In the genomic region with DNA sequence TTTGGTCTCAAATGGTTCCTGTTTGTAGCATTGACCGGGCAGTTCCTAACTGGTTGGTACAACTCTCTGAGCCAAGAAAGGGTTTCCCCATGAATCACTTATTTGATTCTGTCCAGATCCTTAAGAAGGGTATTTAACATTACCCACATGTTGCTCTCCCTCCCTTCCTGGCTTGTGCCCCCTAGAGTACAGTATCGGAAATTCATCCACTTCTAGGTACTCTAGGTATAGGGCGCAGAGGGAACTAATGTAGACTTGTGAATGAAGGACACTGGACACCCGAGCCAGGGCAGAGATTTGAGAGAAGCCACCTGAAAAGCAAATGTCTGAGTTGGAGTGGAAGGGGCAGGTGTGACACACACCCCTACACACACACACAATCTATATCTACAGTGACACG, we compare ENCODE assay signal across 11 mouse cellular contexts. TPM values are rescaled to one million over a fixed set of nuclear protein-coding genes. Genes with fewer than 3 reads are reported as not detected.
DNase-seq lines count a peak whose midpoint lies in the region; TF ChIP-seq lines count a peak whose summit lies in the region.
"Had no signal": no experiment of that assay in that cellular context is flagged by ENCODE, and none has a peak within 500 bp of the region (broad histone marks: within the 10 kb centered on the region; RNA-seq: fewer than 3 reads in every experiment).

No protein-coding gene starts in this region.

- 23% methylated on average over 5 of the region's 5 CpGs for WGBS in thymus, adult 2 months

- intact Hi-C loops in gastrocnemius, adult 2 months (cut with DNase I) = no loop called here

- H3K27me3 ChIP-seq in thymus, adult 2 months (ENCODE audit: control insufficient read depth, insufficient read depth, low read length) = peaks cover 10% of the 10 kb centered on the region; the same call in 1 of the 2 replicates

- peak overlapping the region; percentile 82; the same call in 1 of the 2 replicates for H3K27ac ChIP-seq in gastrocnemius, adult 2 months
- H3K27ac ChIP-seq in thymus, adult 2 months (ENCODE audit: control insufficient read depth, insufficient read depth, low read length) = no peak overlapping the region
- H3K27ac ChIP-seq: embryonic facial prominence, embryonic 15.5 days; hindbrain, embryonic 15.5 days had no signal

- peak; percentile 57 for TF ChIP-seq CTCF in gastrocnemius, adult 2 months (IDR thresholded peaks at IDR 0.05)
- no peak for TF ChIP-seq CTCF in thymus, adult 2 months (IDR thresholded peaks at IDR 0.05; ENCODE audit: borderline replicate concordance, control insufficient read depth, extremely low read depth, insufficient read depth, low read length, poor library complexity)

- H3K4me1 ChIP-seq in thymus, adult 2 months (replicated peaks; ENCODE audit: control insufficient read depth, insufficient read depth, low read length) = no peaks in the 10 kb centered on the region; the same call in 1 of the 2 replicates

- no peak for DNase-seq in gastrocnemius, adult 2 months
- no peak for DNase-seq in gastrocnemius, adult 18-20 months (ENCODE audit: low spot score)
- DNase-seq in thymus, adult 2 months = peak; percentile 35
- no peak for DNase-seq in thymus, postnatal 36 days
- DNase-seq in embryo, embryonic 9.5 days (ENCODE audit: extremely low spot score) = peak; percentile 39
- DNase-seq in thymus, postnatal 4 days = peak; percentile 28
- DNase-seq in ovary, postnatal 10 days (ENCODE audit: low spot score) = no peak
- no peak for DNase-seq in cerebellum, adult 9-10 months

- TF ChIP-seq POLR2A in thymus, adult 2 months (IDR thresholded peaks at IDR 0.05; ENCODE audit: control insufficient read depth, extremely low read depth, insufficient read depth, low read length, poor library complexity) = no peak

- no peak overlapping the region; the same call in 1 of the 2 replicates for H3K4me3 ChIP-seq in gastrocnemius, adult 2 months
- H3K4me3 ChIP-seq in thymus, adult 2 months (ENCODE audit: control insufficient read depth, insufficient read depth, low read length) = no peak overlapping the region

- H3K36me3 ChIP-seq in thymus, adult 2 months (ENCODE audit: control insufficient read depth, insufficient read depth, low read length) = no peaks in the 10 kb centered on the region
- H3K36me3 ChIP-seq: embryonic facial prominence, embryonic 15.5 days; hindbrain, embryonic 15.5 days had no signal

RNA-seq across cellular contexts. Expression of gene Lhx2, which starts 39.3 kb away (rescaled TPM):
- under 1 TPM; 0.13 to 0.22 TPM for total RNA-seq in gastrocnemius, adult 2 months (2021)
- total RNA-seq in gastrocnemius, adult 18-20 months (2021) = not detected
- 2.5 and 4.7 TPM in 2 replicates for polyA plus RNA-seq in thymus, adult 2 months (2012; rRNA removed)
- total RNA-seq: neutrophil, adult 5-6 weeks had no signal

Comparison
In these comparisons a context has a peak if more than half of its experiments do, and no peak if none do; other contexts are left out.
1. DNase-seq: peak in thymus, adult 2 months (single experiment), embryo, embryonic 9.5 days (single experiment) and thymus, postnatal 4 days (single experiment); none in gastrocnemius, adult 2 months (single experiment), gastrocnemius, adult 18-20 months (single experiment), thymus, postnatal 36 days (0 of 2), ovary, postnatal 10 days (single experiment) and cerebellum, adult 9-10 months (single experiment).